Mouse (Mus musculus) retina, postnatal 7 days (tissue): ENCODE data around the gene Fblim1.

Source experiments
- DNase-seq: peaks from one replicate; pipeline ENCODE4 v3.0.0-alpha.2; 2012; ENCODE audit warnings: low read depth, low spot score

Gene Fblim1

GRCm38 (mm10) chr4:141599251-141600141, 6.4 kb downstream of the Fblim1 start:
- no peak for DNase-seq

- no peak for DNase-seq
Observed at GRCm38 (mm10) chr4:141598894-141599250, 7.0 kb downstream of the Fblim1 start.

GRCm38 (mm10) chr4:141598199-141598893, 7.5 kb downstream of the Fblim1 start:
- DNase-seq, result no peak

GRCm38 (mm10) chr4:141596700-141597328, 9.1 kb downstream of the Fblim1 start:
- DNase-seq, result no peak

GRCm38 (mm10) chr4:141595605-141596268, 10.2 kb downstream of the Fblim1 start:
- no peak for DNase-seq

- no peak for DNase-seq
Observed at GRCm38 (mm10) chr4:141595138-141595537, 10.8 kb downstream of the Fblim1 start.

GRCm38 (mm10) chr4:141591547-141591946, 14.3 kb downstream of the Fblim1 start:
- DNase-seq, result no peak

GRCm38 (mm10) chr4:141583919-141584318, 22.0 kb downstream of the Fblim1 start:
- DNase-seq, result no peak

- DNase-seq, result no peak
Observed at GRCm38 (mm10) chr4:141581051-141581450, 24.8 kb downstream of the Fblim1 start.

GRCm38 (mm10) chr4:141578833-141579232, 27.1 kb downstream of the Fblim1 start:
- DNase-seq, result no peak

GRCm38 (mm10) chr4:141576877-141577276, 29.0 kb downstream of the Fblim1 start:
- no peak for DNase-seq

GRCm38 (mm10) chr4:141576404-141576803, 29.5 kb downstream of the Fblim1 start:
- no peak for DNase-seq

GRCm38 (mm10) chr4:141574789-141575702, 30.9 kb downstream of the Fblim1 start:
- peak; percentile 66 for DNase-seq

- DNase-seq, result no peak
Observed at GRCm38 (mm10) chr4:141573359-141573966, 32.4 kb downstream of the Fblim1 start.

GRCm38 (mm10) chr4:141572668-141573358, 33.1 kb downstream of the Fblim1 start:
- no peak for DNase-seq

- no peak for DNase-seq
Observed at GRCm38 (mm10) chr4:141571934-141572333, 34.0 kb downstream of the Fblim1 start.

- DNase-seq, result no peak
Observed at GRCm38 (mm10) chr4:141571337-141571739, 34.6 kb downstream of the Fblim1 start.

- no peak for DNase-seq
Observed at GRCm38 (mm10) chr4:141570821-141571220, 35.1 kb downstream of the Fblim1 start.

- DNase-seq, result no peak
Observed at GRCm38 (mm10) chr4:141570004-141570403, 35.9 kb downstream of the Fblim1 start.

GRCm38 (mm10) chr4:141568966-141569365, 36.9 kb downstream of the Fblim1 start:
- no peak for DNase-seq
